Mouse (Mus musculus) urinary bladder, adult 2 months (tissue): ENCODE measurements around the gene Fgfr2. TPM values are rescaled to one million over a fixed set of nuclear protein-coding genes. Genes with fewer than 3 reads are reported as not detected.
A peak's percentile ranks its signal among the peaks of the same experiment; 100 is the strongest.
"Not testable (repeated sequence)": the region's sequence is repeated elsewhere in the genome, so short reads cannot be mapped to it uniquely, and the experiment has no call there.

Source experiments
- DNase-seq: peaks from one replicate; pipeline ENCODE4 v3.0.0; 2022; ENCODE audit warnings: low spot score
- polyA plus RNA-seq: library from polyadenylated mRNA; depleted of rRNA; stranded (reverse); fragments of >200 nt; gene quantifications from 2 replicates; pipeline ENCODE4 v1.2.3, GENCODE M21; 2012

Fgfr2 gene
- polyA plus RNA-seq, 1 experiment = 80.2 TPM

GRCm38 (mm10) chr7:132513419-132513982 is 609.6 kb downstream of the Fgfr2 start:
- no peak for DNase-seq

DNA sequence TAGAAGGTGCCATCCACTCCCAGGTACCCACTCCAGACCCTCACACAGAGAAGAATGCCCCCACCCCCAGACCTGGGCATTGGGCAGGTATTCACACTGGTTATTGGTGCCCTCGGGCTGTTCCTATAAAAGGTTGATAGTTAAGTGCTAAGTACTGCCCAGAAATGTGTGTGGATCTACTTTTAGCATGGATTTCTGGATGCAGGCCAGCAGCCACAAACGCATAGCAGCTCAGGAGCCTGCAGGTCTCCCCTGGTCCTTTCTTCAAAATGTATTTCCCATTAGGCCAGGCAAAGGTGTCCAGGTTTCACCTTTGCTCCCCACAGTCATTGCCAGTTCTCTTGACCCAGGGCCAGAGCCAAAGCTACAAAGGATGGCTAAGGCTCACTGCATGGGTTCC is 614.0 kb downstream of the Fgfr2 start:
- DNase-seq = no peak

GRCm38 (mm10) chr7:132507361-132507760 is 615.8 kb downstream of the Fgfr2 start:
- no peak for DNase-seq

DNA sequence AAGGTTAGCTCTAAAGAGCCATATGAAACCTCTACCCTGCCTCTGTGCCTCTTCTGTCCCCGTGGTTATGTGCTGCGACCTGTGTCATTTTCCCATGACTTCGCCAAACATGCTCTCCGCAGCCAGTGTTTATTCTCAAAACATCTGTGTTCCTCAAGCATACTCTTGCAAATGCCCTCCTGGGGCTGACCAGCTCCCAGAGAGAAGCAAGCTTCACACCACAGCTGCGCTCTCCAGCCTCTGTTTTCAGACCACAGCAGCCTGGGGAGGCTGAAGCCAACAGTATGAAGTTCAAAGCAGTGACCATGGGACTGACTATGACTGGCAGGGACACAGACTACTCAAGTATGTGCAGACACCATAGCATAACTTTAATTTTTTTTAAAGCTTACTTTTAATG is 616.9 kb downstream of the Fgfr2 start:
- DNase-seq = no peak

DNA sequence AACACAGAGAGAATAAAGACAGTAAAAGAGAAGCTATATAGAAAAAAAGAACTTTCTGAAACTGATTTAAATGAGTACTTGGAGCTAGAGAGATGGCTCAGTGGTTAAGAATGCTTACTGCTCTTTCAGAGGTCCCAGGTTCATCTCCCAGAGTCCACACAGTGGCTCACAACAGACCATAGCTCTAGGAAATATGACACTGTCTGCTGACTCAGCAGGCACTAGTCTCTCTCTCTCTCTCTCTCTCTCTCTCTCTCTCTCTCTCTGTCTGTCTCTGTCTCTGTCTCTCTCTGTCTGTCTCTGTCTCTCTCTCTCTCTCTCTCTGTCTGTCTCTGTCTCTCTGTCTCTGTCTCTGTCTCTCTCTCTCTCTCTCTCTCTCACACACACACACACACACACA is 620.7 kb downstream of the Fgfr2 start:
- not testable (repeated sequence) for DNase-seq

DNA sequence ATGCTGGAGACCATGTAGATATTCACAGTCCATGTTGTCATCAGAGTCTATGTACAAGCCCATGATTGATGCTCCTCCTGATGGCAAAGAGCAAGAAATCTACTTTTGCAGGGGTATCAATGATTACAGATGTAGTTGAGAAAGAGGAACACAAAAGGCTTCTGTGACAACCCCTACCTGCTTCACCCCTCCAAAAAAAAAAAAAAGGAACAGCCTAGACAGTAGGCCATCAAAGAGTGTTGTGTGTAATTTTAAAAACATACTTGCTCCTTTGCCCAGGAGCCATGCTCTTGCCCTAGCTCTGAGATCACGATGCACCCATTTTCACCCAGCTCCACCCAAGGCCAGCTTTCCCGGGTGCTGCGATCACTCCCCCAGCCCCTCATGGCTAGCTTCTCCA is 626.0 kb downstream of the Fgfr2 start:
- no peak for DNase-seq

DNA sequence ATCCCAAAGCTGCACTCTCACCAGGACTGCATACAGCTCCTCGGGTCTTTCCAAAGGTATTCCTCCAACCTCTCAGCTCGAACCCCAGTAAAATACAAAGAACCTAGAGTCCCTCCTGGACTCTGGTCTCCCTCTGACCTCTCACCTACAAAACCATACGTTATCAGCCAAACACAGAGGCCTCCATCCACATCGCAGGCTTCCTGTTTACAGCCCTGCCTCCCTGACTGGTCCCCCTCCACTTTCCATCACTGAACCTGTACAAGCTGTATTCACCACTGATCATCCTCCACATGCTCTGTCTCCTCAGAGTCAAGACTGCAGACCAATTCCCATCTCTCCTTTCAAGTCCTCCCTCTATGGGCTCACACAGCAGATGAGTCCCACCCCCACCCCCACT is 628.9 kb downstream of the Fgfr2 start:
- no peak for DNase-seq

DNA sequence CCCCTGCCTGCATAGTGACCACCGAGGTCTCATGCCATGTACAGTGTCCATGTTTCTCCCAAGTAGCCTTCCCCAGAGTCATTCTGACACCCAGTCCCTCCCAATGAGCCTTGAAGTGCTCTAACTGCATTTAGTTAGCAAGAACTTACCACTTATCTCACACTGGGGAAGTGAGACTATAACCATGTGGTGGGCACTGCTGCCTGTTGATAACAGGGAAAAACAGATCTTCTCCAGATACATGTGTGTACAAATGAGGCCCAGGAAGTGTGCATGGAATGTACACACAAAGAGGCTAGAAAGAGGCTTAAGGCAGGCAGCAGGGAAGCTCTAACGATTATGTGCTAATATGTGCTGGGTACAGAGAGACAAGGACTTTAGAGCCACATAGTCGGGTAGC is 629.5 kb downstream of the Fgfr2 start:
- no peak for DNase-seq

DNA sequence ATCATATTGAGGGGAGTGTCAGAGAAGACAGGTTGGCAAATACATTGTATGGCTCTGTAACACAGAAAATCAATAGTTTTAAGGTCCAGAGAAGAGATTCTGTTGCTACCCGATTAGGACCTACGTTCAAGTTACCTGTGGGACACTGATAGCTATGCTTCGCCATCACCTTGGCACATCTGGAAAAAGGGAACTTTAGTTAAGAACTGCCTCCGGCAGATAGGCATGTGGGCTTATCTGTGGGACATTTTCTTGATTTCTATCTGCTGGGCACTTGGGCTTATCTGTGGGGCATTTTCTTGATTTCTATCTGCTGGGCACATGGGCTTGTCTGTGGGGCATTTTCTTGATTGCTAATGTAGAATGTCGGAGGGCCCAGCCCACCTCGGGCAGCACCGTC is 631.2 kb downstream of the Fgfr2 start:
- DNase-seq = no peak

- no peak for DNase-seq
Measured at GRCm38 (mm10) chr7:132487361-132487760, 635.8 kb downstream of the Fgfr2 start.

GRCm38 (mm10) chr7:132486403-132487178 is 636.6 kb downstream of the Fgfr2 start:
- DNase-seq = no peak

DNA sequence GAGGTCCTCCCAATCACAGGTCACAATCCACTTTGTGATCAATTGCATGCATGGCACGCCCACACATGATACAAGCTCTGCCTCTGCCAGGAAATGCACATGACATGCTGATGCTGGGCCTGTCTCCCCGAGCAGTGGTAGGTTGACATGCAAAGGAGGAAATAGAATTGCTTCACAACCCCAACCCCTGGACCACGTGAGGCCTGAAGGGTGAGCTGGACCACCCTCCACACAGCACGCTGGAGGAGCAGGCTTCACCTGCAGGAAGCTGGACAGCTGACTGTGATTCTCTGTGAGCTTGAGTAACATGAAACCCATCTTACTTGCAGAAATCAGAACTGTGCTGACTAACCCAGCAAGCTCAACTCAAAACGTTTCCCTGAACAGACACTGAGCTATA is 638.7 kb downstream of the Fgfr2 start:
- no peak for DNase-seq

GRCm38 (mm10) chr7:132480696-132481306 is 642.3 kb downstream of the Fgfr2 start:
- DNase-seq = no peak

- DNase-seq = no peak
Measured at GRCm38 (mm10) chr7:132478295-132478809, 644.8 kb downstream of the Fgfr2 start.

- no peak for DNase-seq
Measured at GRCm38 (mm10) chr7:132477753-132478152, 645.4 kb downstream of the Fgfr2 start.

- DNase-seq = no peak
Measured at GRCm38 (mm10) chr7:132476491-132476890, 646.7 kb downstream of the Fgfr2 start.

GRCm38 (mm10) chr7:132475069-132475468 is 648.1 kb downstream of the Fgfr2 start:
- peak; percentile 39 for DNase-seq

- no peak for DNase-seq
Measured at GRCm38 (mm10) chr7:132471327-132471726, 651.8 kb downstream of the Fgfr2 start.

GRCm38 (mm10) chr7:132468391-132468790 is 654.8 kb downstream of the Fgfr2 start:
- DNase-seq = no peak

GRCm38 (mm10) chr7:132465897-132466296 is 657.3 kb downstream of the Fgfr2 start:
- DNase-seq = no peak

- no peak for DNase-seq
Measured at GRCm38 (mm10) chr7:132464894-132465293, 658.3 kb downstream of the Fgfr2 start.

GRCm38 (mm10) chr7:132458493-132458892 is 664.7 kb downstream of the Fgfr2 start:
- no peak for DNase-seq
